ENCODE assay signal across 14 mouse cellular contexts in genomic region chr16:35379344-35379743, GRCm38 (mm10). TPM values are rescaled to one million over a fixed set of nuclear protein-coding genes. Genes with fewer than 3 reads are reported as not detected.
DNase-seq lines count a peak whose midpoint lies in the region; ATAC-seq and TF ChIP-seq lines count a peak whose summit lies in the region.
"Had no signal": no experiment of that assay in that cellular context is flagged by ENCODE, and none has a peak within 500 bp of the region (broad histone marks: within the 10 kb centered on the region; RNA-seq: fewer than 3 reads in every experiment).

No protein-coding gene starts in this region.

- H3K4me1 ChIP-seq in liver, embryonic 11.5 days (replicated peaks; ENCODE audit: control insufficient read depth, insufficient read depth, low read length) = no peaks in the 10 kb centered on the region
- H3K4me1 ChIP-seq in intestine, postnatal 0 days (replicated peaks; ENCODE audit: control insufficient read depth, insufficient read depth, low read length) = no peaks in the 10 kb centered on the region
- peaks cover 15% of the 10 kb centered on the region for H3K4me1 ChIP-seq in megakaryocyte, embryonic 14.5 days
- H3K4me1 ChIP-seq: liver, embryonic 15.5 days had no signal

- no peak for ATAC-seq in liver, embryonic 11.5 days (replicated peaks; ENCODE audit: low FRiP score)
- no peak for ATAC-seq in Patski
- peak; percentile 78 for ATAC-seq in intestine, postnatal 0 days
- ATAC-seq: CD4-positive, CD25-positive, alpha-beta regulatory T cell, adult 4 months; forebrain, postnatal 0 days had no signal

- H3K9me3 ChIP-seq in liver, embryonic 11.5 days (ENCODE audit: control insufficient read depth, low read length) = no peaks in the 10 kb centered on the region
- H3K9me3 ChIP-seq in intestine, postnatal 0 days (ENCODE audit: control insufficient read depth) = no peaks in the 10 kb centered on the region
- no peaks in the 10 kb centered on the region for H3K9me3 ChIP-seq in megakaryocyte, embryonic 14.5 days
- H3K9me3 ChIP-seq: liver, embryonic 15.5 days had no signal

- WGBS in liver, embryonic 11.5 days = 79% methylated on average over 3 of the region's 3 CpGs
- WGBS in intestine, postnatal 0 days = 69% methylated on average over 3 of the region's 3 CpGs

- no peak overlapping the region for H3K4me3 ChIP-seq in liver, embryonic 11.5 days (ENCODE audit: low read depth, low read length)
- H3K4me3 ChIP-seq in intestine, postnatal 0 days (ENCODE audit: low read depth, low read length) = no peak overlapping the region
- H3K4me3 ChIP-seq in megakaryocyte, embryonic 14.5 days (replicated peaks) = peak overlapping the region; percentile 59
- H3K4me3 ChIP-seq: liver, embryonic 15.5 days had no signal

- peak; percentile 38 for TF ChIP-seq CTCF in Patski (IDR thresholded peaks at IDR 0.05)
- TF ChIP-seq CTCF in intestine, postnatal 0 days (IDR thresholded peaks at IDR 0.05; ENCODE audit: low read depth) = peak; percentile 67

- no peak overlapping the region for H3K4me2 ChIP-seq in liver, embryonic 11.5 days
- no peak overlapping the region; the same call in 1 of the 2 replicates for H3K4me2 ChIP-seq in intestine, postnatal 0 days (replicated peaks; ENCODE audit: low read depth)
- H3K4me2 ChIP-seq: hindbrain, embryonic 14.5 days; liver, embryonic 15.5 days had no signal

- in situ Hi-C loops in Patski (cut with MboI; ENCODE audit: low pct_unique_long_range_greater_than_20kb) = no loop called here

- peak; percentile 35 for DNase-seq in liver
- DNase-seq in liver, embryonic 11.5 days (ENCODE audit: low spot score) = no peak
- DNase-seq in Patski (ENCODE audit: low read depth, low spot score) = no peak
- DNase-seq in thymus, postnatal 4 days = no peak
- no peak for DNase-seq in MN1 (ENCODE audit: low spot score)
- no peak for DNase-seq in frontal cortex, postnatal 14 days (ENCODE audit: low spot score in 2 of 2)
- DNase-seq: cerebellum, adult 18-20 months; forebrain, postnatal 0 days; thymus, postnatal 14 days had no signal

- H3K9ac ChIP-seq in liver, embryonic 11.5 days (ENCODE audit: low read depth, low read length) = no peak overlapping the region
- no peak overlapping the region for H3K9ac ChIP-seq in intestine, postnatal 0 days (ENCODE audit: low read depth, low read length)
- H3K9ac ChIP-seq: forebrain, postnatal 0 days; hindbrain, embryonic 14.5 days; liver, embryonic 15.5 days had no signal

- H3K27ac ChIP-seq in liver, embryonic 11.5 days (ENCODE audit: low read depth, low read length) = no peak overlapping the region
- no peak overlapping the region for H3K27ac ChIP-seq in intestine, postnatal 0 days (ENCODE audit: low read depth, low read length)
- H3K27ac ChIP-seq: hindbrain, embryonic 14.5 days; liver, embryonic 15.5 days had no signal

- H3K27me3 ChIP-seq in liver, embryonic 11.5 days (replicated peaks; ENCODE audit: control insufficient read depth, insufficient read depth, low read length) = no peaks in the 10 kb centered on the region
- peaks cover 7% of the 10 kb centered on the region for H3K27me3 ChIP-seq in Patski
- H3K27me3 ChIP-seq in intestine, postnatal 0 days (replicated peaks; ENCODE audit: control insufficient read depth, insufficient read depth, low read length) = no peaks in the 10 kb centered on the region
- peaks cover 1% of the 10 kb centered on the region for H3K27me3 ChIP-seq in megakaryocyte, embryonic 14.5 days (replicated peaks)
- H3K27me3 ChIP-seq: liver, embryonic 15.5 days had no signal

- CTCF ChIA-PET in Patski (lab: Charles Lee) = interaction anchor here (1.2 to 1.5 kb wide), 2 partner anchors 12 to 21 kb away, joined by 3 read pairs; no protein-coding TSS in a partner anchor

- POLR2A ChIA-PET in Patski (lab: Charles Lee) = no interaction called here

- no peaks in the 10 kb centered on the region for H3K36me3 ChIP-seq in liver, embryonic 11.5 days (ENCODE audit: control insufficient read depth, insufficient read depth, low read length)
- no peaks in the 10 kb centered on the region for H3K36me3 ChIP-seq in intestine, postnatal 0 days (ENCODE audit: control insufficient read depth, insufficient read depth)
- H3K36me3 ChIP-seq in megakaryocyte, embryonic 14.5 days (replicated peaks; ENCODE audit: low read length) = no peaks in the 10 kb centered on the region
- H3K36me3 ChIP-seq: liver, embryonic 15.5 days had no signal

RNA-seq across cellular contexts. Expression of gene Sec22a, which starts 15.6 kb away (rescaled TPM):
- 19.3 and 20.0 TPM in 2 replicates for polyA plus RNA-seq in liver, embryonic 11.5 days (2014; fragmentation: Nextera tagmentation; extraction: Ambion mirVana)
- polyA plus RNA-seq in Patski (2021) = 28.8 TPM
- polyA plus RNA-seq in intestine, postnatal 0 days (2015; fragmentation: Nextera tagmentation; extraction: Ambion mirVana) = 55.3 and 58.1 TPM in 2 replicates
- polyA plus RNA-seq in megakaryocyte, embryonic 14.5 days (2012; ENCODE audit: insufficient read depth, low replicate concordance) = 0.07 TPM in 1 of 2 replicates, not detected in the other

Comparison
In these comparisons a context has a peak if more than half of its experiments do, and no peak if none do; other contexts are left out.
1. RNA of gene Sec22a, which starts 15.6 kb away (polyA plus RNA-seq): 55.3 to 58.1 TPM in intestine, postnatal 0 days, 28.8 TPM in Patski (single experiment) and 19.3 to 20.0 TPM in liver, embryonic 11.5 days; 0.07 TPM in megakaryocyte, embryonic 14.5 days; every median in the first group is over 10 times any median in the second.